Mouse (Mus musculus): ENCODE data around the gene Kmt2e. TPM values are rescaled to one million over a fixed set of nuclear protein-coding genes. Genes with fewer than 3 reads are reported as not detected.
A peak's percentile ranks its signal among the peaks of the same experiment; 100 is the strongest.
"Not testable (repeated sequence)": the region's sequence is repeated elsewhere in the genome, so short reads cannot be mapped to it uniquely, and the experiment has no call there.

Kmt2e gene
- polyA plus RNA-seq, 1 experiment = 18.0 TPM

DNA sequence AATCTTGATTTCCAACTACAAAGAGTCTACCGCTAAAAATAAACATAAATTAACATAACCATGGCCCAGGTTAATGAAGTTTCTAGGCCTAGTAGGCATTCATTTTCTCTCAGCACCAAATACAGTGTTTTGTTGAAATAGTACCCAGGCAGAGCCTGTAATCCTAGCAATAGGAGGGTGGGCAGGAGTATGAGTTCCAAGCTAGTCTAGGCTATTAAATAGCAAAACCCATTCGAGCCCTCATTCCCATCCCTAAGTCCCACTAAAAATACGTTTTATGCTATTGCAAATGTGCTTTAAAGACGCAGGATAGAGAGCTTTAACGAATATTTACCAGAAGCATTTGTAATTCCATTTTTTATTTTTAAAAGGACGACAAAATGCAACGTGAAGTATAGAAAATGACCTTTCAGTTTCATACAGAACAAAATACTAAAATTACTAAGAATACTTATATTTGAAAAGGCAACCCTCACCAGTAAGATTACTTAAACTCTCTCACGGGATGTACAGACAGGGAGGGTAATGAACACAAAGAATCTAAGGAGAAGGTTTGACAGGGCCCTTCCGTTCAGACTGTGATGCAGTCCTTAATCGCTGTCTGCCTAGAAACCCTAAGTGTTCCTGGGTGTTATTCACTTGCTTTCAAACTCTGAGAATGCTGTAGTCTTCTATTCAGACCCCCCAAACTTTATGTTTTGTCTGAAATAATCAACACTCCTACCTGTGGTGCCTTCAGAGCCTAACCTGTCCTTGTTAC lies 2.1 kb upstream of the Kmt2e start:
- DNase-seq (ENCODE audit: low spot score) = no peak

DNA sequence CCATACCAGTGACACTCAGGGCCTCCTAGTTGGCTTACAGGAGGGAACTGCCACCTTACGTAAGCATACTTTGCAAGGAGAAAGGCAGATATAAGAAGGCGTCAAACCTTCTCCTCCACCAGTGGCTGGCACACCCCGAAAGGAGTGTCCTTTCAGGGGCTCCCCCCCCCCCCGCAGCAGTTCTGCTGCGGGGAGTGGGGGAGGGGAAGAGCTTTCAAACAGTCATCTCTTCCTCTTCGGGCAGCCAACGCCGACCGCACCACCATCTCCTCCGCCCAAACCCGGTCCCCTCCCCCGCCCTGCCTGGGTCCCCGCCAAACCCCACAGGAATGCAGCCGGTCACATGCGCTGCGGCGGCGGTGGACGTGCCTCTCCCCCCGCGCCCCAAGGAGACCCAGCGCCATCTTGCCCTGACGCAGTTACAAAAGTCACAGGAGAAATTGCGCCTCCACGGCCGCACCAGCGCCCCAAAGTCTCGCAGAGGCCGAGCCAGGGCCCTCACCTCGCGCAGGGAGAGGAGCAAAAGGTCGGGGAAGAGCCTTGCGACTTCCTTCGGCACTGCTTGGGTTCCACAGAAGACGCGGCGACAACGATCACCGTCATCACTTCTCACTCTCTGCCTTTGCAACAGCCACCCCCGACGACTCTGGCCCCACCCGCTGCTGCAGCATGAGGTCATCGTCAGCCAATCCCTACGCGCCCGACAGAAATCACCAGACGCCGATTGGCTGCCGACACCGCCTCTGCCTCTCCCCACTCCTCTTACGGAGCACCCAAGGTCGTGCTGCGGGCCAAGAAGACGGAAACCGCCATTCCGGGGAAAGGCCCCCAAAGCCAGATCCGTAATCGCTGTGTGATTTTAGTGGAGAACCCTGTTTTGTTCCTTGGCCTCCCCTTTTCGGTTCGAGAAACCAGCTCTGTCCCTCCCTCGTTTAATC lies 1.3 kb upstream of the Kmt2e start:
- peak; percentile 98 for DNase-seq (ENCODE audit: low spot score)

DNA sequence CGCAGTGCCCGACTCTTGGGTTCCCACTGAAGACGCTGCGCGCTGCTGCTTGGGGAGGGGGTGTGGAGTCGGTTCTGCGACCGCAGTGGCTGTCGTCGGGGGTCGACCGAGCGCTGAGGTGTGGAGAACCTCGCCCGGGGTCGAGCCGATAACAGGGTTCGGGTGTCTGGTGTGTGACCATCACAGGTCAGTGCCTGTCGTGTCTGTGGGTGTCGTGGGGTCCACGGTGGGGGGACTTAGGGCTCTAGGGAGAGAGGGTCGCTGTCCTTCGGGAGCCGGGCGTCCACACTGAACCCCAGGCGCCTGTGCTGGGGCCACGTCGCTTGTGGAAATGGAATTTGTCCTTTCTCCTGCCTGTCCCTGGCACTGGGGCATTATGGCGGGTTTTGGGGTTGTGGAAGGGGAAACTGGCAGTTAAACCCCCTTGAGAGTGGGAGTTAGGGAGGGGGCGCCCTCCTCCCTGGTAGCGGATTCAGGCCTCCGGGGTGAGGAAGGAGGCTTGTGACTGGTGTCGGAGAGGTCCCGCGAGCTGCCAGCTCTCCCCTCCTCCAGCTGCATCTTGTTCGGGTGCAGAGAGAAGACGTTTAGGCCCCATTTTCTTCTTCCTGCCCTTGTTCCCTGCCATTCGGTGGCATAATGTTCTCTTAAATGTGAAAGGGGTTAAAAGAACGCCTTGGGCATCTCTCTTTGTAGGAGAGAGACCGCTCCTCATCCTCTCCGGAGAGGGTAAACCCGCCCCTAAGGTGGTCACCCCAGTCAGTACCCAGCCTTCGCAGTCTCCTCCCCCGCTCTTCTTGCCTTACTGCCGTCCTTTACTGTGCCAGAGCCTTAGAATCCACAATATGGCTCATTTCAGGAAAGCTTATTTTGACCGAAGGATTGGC lies 599 bp downstream of the Kmt2e start:
- DNase-seq (ENCODE audit: low spot score) = peak; percentile 54

DNA sequence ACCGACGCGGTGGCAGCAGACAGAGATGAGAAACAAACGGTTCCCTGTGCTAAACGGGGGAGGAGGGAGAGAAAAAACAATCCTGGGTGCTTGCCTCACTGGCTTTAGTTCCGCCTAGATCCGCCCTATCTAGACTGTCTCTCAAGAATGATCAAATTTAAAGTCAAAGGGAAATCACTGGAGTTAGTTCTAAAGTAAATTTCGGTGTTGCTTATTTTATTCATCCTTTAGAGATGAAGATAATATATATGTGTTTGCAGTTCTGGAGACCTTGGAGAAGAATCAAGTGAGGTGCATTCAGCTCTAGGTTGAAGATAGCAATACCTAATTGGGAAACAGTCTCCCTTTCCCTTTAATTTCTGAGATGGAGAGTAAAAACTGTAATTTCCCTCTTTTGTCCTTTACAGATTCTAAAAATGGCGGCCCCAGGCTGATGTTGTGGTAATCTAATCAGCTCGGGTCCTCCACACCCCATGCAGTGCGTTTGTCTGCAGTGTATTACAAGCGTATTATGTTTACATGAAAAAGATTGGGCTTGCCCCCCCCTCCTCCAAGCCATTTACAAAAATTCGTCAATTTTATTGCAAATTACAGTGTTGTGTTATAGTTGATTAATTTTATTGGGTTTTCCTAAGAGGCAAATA lies 1.4 kb downstream of the Kmt2e start:
- DNase-seq (ENCODE audit: low spot score) = no peak

DNA sequence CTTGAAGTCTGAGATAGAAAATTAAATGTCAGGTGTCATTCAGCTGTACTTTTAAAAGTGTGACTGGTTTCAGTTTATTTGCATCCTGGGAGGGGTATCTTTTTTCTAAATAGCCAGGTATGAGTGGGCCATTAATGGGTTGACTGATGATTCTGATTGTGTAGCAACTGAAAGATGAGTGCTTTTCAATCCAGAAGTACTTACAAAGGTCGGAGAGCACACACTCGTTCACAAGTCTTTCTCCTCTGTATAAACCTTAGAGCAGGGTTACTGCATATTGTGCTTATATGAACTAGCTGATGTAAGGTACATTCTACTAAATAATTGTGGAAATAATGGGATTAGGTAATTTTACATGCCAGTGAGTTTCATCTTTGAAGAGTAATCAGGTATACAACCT lies 2.5 kb downstream of the Kmt2e start:
- no peak for DNase-seq (ENCODE audit: low spot score)

DNA sequence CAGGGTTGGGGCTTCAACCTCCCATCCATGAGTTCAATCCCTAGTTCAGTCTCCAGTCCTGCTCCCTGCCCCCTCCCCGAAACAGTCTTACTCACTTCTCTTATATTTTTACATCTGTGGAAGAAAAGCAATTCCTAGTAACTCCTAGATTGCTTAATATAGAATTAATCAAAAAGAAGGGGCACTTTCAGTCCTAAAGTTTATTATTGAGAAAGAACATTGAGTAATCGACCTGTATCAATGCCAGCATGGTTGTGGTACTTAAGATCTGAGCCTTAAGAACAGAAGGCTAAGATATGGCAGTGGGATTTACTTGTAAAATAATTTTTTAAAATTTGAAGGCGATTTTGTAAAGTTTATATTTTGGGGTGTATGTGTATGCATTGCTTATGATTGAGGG lies 5.6 kb downstream of the Kmt2e start:
- no peak for DNase-seq (ENCODE audit: low spot score)

DNA sequence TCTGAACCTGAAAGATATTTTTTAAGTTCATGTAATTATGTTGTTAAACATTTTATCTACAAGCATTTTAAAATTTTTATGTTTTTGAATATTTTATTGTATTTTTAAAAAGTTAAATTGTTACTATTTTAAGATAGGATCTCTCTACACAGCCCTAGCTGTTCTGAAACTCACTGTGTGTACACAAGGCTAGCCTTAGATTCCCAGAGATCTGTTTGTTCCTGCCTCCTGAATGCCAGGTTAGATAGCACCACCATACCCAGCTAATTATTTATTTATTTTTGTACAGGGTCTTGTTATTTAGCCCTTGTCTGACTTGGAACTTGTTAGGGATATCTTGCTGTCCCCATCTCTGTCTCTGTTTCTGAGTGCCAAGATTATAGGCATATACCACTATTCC lies 6.3 kb downstream of the Kmt2e start:
- no peak for DNase-seq (ENCODE audit: low spot score)

DNA sequence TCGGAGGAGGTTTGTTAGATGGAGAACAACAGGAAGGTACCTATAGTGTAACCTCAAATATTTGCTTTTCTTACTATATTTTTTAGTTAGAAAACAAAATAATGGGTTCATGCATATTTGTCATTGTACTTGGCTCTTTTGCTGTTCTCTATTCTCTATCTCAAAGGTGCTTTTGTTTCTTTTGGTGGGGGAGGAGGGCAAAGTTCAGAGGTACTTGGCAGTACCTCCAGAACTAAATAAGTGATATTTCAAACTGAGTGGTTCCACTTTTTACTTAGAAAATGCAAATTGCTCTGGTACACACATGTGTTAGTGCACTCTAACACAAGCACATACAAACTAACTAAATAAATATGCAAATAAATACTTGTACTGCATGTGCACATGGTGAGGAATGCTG lies 7.7 kb downstream of the Kmt2e start:
- no peak for DNase-seq (ENCODE audit: low spot score)

DNA sequence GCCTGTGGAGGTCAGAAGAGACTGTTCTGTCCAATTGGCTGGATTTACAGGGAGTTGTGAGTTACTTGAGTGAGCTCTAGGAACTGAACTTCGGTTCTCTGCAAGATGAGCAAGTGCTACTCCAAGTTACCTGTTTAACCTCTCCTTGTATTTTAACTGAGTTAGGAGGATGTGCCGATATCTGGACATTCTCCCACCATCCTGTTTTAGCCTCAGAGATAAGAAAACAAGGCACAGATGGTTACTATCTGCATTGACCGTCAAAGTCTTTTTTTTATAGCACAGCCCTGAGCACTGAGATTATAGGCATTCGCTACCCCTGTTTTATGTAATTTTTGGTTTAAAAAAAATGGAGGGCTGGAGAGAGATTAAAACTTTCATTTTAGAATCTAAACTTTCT lies 10.2 kb downstream of the Kmt2e start:
- no peak for DNase-seq (ENCODE audit: low spot score)

DNA sequence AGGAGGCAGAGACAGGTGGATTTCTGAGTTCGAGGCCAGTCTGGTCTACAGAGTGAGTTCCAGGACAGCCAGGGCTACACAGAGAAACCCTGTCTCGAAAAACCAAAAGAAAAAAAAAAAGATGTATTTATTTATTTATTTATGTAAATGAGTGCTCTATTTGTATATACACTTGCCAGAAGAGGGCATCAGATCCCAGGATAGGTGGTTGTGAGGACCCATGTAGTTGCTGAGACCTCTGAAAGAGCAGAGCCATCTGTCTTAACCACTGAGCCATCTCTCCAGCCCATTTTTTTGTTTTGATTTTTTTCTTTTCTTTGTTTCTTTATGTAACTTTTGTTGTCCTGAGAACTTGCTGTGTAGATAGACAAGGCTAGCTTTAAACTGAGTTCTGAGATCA lies 19.3 kb downstream of the Kmt2e start:
- DNase-seq (ENCODE audit: low spot score) = not testable (repeated sequence)

DNA sequence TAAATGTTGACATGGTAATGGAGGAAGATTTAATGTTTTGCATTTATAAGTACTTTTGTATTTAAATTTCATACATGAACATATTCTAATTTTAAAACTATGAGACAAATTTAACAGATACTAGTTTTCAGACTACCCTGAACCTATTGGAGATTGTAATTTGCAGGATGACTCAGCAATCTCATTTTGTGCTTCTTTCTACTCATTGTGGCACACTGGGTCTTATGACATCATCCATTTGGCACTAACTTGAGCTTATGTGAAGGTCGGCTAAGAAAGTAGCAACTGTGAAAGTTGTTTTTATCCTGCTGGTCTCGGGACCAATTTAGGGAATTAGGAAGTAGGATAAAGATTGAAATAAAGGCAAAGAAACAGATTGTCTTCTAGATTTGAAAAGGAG lies 27.4 kb downstream of the Kmt2e start:
- no peak for DNase-seq (ENCODE audit: low spot score)

DNA sequence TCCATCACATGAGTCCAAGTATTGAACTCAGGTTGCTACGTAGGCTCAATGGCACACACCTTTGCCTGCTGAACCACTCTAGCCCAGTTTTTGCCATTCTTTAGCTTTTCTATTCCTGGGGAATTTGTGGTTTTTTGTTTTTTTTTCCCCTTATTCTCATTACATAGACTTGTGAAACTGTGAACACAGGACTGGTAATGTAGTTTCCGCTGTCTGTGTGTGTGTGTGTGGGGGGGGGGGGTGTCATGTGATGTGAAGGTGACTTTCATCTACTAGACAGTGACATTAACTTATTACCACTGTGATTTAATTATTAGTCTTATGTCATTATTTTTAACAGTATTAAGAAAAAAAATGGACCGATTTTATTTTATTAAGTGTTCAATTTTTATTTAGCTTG lies 30.0 kb downstream of the Kmt2e start:
- DNase-seq (ENCODE audit: low spot score) = no peak

DNA sequence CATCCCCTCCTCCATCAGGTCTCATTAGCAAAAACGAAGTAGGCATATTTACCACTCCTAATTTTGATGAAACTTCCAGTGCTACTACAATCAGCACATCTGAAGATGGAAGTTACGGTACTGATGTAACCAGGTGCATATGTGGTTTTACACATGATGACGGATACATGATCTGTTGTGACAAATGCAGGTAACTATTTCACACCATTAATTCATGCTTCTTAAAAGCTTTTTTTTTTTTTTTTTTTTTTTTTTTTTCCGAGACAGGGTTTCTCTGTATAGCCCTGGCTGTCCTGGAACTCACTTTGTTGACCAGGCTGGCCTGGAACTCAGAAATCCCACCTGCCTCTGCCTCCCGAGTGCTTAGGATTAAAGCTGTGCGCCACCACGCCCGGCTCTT lies 30.5 kb downstream of the Kmt2e start:
- no peak for DNase-seq (ENCODE audit: low spot score)

DNA sequence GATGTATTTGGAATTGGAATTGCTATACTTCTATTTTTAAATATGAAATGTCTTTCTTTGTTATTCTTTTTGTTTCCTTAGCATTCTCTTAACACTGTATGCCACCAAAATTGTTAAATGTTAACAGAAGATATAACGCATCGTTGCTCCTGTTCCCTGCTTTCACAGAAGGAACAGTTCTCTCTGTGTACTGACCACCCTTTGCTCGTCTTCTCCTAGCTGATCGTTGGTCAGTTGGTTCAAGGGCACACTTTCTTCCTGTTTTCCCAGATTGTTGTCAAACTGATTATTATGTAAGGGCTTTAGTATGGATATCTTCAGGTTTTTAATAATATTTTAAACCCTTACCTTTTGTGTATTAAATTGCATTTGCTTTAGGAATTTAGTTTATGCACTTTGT lies 32.3 kb downstream of the Kmt2e start:
- DNase-seq (ENCODE audit: low spot score) = no peak

DNA sequence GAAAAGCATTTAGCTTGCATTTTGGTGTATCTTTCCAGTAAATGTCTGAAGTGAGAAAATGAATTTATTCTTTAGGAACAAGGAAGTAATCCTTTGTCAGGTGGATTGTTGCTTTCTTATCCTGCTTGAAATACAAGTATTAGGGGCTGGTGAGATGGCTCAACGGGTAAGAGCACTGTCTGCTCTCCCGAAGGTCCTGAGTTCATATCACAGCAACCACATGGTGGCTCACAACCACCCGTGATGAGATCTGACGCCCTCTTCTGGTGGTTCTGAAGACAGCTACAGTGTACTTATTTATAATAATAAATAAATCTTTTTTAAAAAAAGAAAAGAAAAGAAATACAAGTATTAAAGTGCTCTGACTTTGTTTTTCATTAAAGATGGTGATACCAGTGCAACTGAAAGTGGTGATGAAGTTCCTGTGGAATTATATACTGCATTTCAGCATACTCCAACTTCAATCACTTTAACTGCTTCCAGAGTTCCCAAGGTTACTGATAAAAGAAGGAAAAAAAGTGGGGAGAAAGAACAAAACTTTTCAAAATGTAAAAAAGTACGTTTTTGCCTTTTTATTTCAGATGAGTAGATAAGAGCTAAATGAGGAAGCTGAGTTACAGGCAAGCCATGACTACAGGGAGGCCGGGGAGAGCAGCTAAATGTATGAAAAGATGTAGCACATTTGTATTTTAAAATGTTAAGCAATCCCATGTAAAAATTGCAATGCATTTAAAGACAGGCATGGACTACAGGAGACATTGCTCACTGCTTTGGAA lies 39.0 kb downstream of the Kmt2e start:
- no peak for DNase-seq (ENCODE audit: low spot score)

DNA sequence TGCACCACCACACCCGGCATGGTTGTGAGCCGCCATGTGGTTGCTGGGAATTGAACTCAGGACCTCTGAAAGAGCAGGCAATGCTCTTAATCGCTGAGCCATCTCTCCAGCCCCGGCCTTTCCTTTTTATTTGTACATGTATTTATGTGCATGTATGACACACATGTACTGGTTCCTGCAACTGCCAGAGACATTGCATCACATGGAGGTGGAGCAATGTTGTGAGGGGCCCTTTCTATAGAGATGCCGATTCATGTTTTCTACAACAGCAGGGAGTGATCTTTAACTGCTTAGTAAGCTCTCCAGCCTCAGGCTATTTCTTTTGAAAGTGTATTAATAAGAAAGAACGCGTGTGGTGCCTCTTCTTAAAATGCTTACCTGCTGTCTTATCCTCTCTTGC lies 49.6 kb downstream of the Kmt2e start:
- DNase-seq (ENCODE audit: low spot score) = no peak

DNA sequence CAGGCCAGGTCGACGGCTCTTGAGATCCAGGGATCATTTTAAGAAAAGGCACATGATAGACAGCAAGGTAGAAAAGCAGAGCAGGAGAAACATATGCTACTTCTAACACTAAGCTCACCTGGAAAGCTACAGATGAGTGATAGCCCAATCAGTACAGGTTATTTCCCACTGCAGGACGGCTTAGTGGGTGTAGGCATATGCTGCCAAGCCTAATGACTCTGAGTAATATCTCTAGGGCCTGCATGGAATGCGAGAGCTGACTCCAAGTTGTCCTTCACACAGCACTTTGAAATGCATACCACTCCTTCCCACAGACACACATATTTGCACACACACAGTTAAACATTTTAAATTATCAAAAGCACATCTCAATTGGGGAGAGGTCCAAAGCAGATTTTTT lies 55.0 kb downstream of the Kmt2e start:
- no peak for DNase-seq (ENCODE audit: low spot score)

DNA sequence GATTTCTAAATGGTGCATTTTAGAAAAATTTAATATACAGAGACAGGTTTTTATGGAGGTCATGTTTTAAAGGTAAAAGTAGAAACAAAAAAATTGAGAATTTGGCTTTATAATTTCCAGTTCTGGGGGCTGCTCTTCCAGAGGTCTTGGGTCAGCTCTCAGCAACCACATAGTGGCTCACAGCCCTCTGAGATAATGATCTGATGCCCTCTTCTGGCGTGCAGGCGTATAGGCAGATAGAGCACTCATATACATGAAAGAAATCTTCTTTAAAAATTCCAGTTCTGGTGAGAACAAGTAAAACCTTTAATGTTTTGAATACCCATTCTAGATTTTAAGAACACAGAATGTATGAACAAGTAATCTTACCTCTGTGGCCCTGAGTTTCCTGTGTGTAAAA lies 56.6 kb downstream of the Kmt2e start:
- DNase-seq (ENCODE audit: low spot score) = no peak

DNA sequence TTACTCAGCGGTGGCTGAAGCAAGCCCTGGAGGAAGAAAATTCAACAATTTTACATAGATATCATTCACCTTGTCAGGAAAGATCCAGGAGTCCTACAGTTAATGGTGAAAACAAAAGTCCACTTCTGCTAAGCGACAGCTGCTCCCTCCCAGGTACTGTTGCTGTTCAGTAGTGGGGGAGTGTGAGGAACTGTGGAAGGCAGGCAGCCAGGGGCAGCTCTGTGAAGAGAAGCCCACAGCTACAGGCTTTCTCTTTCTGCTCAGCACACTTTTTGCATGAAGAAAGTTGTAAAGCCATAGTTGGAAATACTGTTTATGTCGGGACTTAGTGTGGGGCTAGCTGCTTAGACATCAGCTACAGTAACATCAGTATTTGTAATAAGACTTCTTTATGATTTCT lies 62.2 kb downstream of the Kmt2e start:
- DNase-seq (ENCODE audit: low spot score) = no peak

DNA sequence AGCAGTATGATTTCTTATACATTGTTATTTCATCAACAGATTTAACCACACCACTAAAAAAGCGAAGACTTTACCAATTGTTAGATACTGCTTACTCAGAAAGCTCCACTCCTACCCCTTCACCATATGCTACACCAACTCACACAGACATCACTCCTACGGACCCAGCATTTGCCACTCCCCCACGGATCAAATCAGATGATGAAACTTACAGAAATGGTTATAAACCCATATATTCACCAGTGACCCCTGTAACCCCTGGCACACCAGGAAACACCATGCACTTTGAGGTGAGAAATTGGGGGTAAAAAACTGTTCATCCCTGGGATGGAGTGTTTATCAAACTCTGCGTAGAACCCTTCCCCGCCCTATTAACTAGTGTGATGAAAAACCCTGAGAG lies 62.7 kb downstream of the Kmt2e start:
- no peak for DNase-seq (ENCODE audit: low spot score)

DNA sequence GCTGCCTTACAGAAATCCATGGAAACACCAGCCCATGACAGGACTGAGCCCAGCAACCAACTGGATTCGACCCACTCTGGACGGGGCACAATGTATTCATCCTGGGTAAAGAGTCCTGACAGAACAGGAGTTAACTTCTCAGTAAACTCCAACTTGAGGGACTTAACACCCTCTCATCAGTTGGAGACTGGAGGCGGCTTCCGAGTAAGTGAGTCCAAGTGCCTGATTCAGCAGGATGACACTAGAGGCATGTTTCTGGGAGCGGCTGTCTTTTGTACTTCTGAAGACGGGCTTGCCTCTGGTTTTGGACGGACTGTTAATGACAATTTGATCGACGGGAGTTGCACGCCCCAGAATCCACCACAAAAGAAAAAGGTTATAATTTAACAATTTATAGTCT lies 63.7 kb downstream of the Kmt2e start:
- DNase-seq (ENCODE audit: low spot score) = no peak

All from urinary bladder, adult 2 months (tissue).